Mouse (Mus musculus) lung, postnatal 0 days (tissue): Measurements from ENCODE around the gene Pdk2. TPM values are rescaled to one million over a fixed set of nuclear protein-coding genes. Genes with fewer than 3 reads are reported as not detected.
A peak's percentile ranks its signal among the peaks of the same experiment; 100 is the strongest.

ENCODE experiments used
- ATAC-seq: fragments of 200-750 bp; cut with Nextera tagmentation; 2 replicates; pipeline ENCODE4 v1.8.0; 2017; ENCODE audit warnings: moderate library complexity
- DNase-seq: peaks from one replicate; pipeline ENCODE4 v3.0.0-alpha.2; 2016; ENCODE audit warnings: low spot score
- H3K27ac ChIP-seq: fragments of 300-500 bp; sonication (generic); 2 replicates; pipeline ENCODE4 v1.5.1; 2014; ENCODE audit warnings: antibody characterized with exemption, mild to moderate bottlenecking, low read length, mixed read lengths
- H3K27me3 ChIP-seq: fragments of 300-500 bp; sonication (generic); replicated peaks from 2 replicates; pipeline ENCODE4 v1.6.1; 2014; ENCODE audit warnings: low read length, mixed read lengths; ENCODE audit not compliant: insufficient read depth
- H3K36me3 ChIP-seq: fragments of 300-500 bp; sonication (generic); 2 replicates; pipeline ENCODE4 v1.6.1; 2014; ENCODE audit warnings: low read length, mixed read lengths; ENCODE audit not compliant: insufficient read depth
- H3K4me1 ChIP-seq: fragments of 300-500 bp; sonication (generic); 2 replicates; pipeline ENCODE4 v1.6.1; 2014; ENCODE audit warnings: antibody characterized with exemption, low read depth, low read length, mixed read lengths; ENCODE audit not compliant: insufficient read depth
- H3K4me2 ChIP-seq: fragments of 300-500 bp; sonication (generic); replicated peaks from 2 replicates; pipeline ENCODE4 v1.6.1; 2014; ENCODE audit warnings: low read depth, mild to moderate bottlenecking, low read length, moderate library complexity, mixed read lengths
- H3K4me3 ChIP-seq: fragments of 300-500 bp; sonication (generic); 2 replicates; pipeline ENCODE4 v1.5.1; 2014; ENCODE audit warnings: low read depth, low read length
- H3K9ac ChIP-seq: fragments of 300-500 bp; sonication (generic); replicated peaks from 2 replicates; pipeline ENCODE4 v1.6.1; 2014; ENCODE audit warnings: low read depth, mild to moderate bottlenecking
- H3K9me3 ChIP-seq: fragments of 300-500 bp; sonication (generic); 2 replicates; pipeline ENCODE4 v1.6.1; 2016; ENCODE audit warnings: low read length, mixed read lengths
- CTCF ChIP-seq: IDR thresholded peaks from 2 replicates; pipeline ENCODE4 v1.5.1; 2016; ENCODE audit warnings: antibody characterized with exemption, mild to moderate bottlenecking
- EP300 ChIP-seq: IDR thresholded peaks from 2 replicates; pipeline ENCODE4 v1.6.1; 2016; ENCODE audit warnings: antibody characterized with exemption, mild to moderate bottlenecking, control low read depth
- WGBS: fragments of 180-500 bp; shearing (Covaris S2); extraction: QIAGEN DNeasy Blood & Tissue Kit; methylation state at CpG from one replicate; pipeline ENCODE4 v1.1.7; 2014; 5-methylcytosine and 5-hydroxymethylcytosine counted together
- polyA plus RNA-seq: library from polyadenylated mRNA; unstranded; fragments of >200 nt; fragmentation: Nextera tagmentation; extraction: Ambion mirVana; gene quantifications from 2 replicates; pipeline ENCODE4 v1.2.1, GENCODE M21; 2015

Gene Pdk2
- polyA plus RNA-seq, 1 experiment from 2014 or later: 51.1 TPM

DNA sequence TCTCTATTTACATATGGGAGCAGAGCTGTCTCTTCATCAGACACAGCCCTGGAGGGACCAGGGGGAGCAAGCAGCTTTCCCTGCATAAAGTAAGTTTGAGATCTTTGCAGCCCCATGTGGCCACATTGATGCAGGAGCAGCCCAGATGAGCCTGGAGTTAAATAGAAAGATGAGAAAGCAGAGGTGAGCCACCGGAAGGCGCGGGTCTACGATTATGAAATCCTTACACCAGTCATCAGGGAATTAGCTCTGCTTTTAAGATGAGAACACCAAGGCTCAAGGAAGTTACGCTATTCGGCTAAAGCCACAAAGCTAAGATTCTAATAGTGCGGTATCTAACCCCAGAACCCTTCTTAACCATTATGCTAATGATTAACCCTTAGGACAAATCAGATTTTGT lies 36.8 kb upstream of the Pdk2 start:
- H3K4me2 ChIP-seq: peak overlapping the region; percentile 83
- no peaks in the 10 kb centered on the region for H3K9me3 ChIP-seq
- ATAC-seq (no peak), DNase-seq (no peak)
- peak overlapping the region; percentile 75 for H3K27ac ChIP-seq
- TF ChIP-seq EP300 (no peak), CTCF (no peak)
- peaks cover 43% of the 10 kb centered on the region; the same call in 1 of the 2 replicates for H3K4me1 ChIP-seq
- no peak overlapping the region for H3K4me3 ChIP-seq
- H3K36me3 ChIP-seq: no peaks in the 10 kb centered on the region
- H3K27me3 ChIP-seq: no peaks in the 10 kb centered on the region
- 45% methylated on average over 7 of the region's 7 CpGs for WGBS
- no peak overlapping the region for H3K9ac ChIP-seq

DNA sequence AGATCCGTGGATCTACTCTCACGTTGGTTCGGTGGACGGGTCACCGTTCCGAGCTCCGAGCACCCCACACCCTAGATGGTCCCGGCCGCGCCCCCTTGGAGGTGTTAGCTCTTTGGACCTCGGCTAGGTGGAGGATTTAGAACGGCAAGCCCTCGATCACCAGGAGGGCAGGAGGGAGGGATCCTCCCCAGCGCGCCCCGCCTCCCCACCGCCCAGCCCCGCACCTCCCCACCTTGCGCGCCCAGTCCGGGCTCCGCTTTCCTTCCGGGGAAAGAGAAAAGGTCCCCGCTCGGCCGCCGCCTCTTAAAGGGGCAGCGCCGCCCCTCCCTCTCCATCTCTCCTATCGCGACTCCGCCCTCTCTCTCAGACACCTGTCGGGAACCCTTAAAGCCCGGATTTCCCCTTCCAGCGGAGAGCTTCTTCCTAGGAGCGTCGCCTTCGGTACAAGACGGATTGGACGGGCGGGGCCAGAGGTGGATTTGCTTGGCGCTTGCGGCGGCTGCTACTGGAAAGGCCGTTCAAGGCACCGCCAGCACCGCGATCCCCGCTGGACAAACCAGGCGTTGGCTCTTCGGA lies 35.5 kb upstream of the Pdk2 start, which contains the start of gene Itga3:
Gene Itga3 (minus strand): TSS at position 266 of the 576 bp plus-strand sequence.
- under 1% methylated on average over 40 of the region's 51 CpGs for WGBS
- H3K9ac ChIP-seq: peak within 1 kb of the TSS; percentile 74
- H3K9me3 ChIP-seq: no peaks in the 10 kb centered on the region
- H3K4me1 ChIP-seq: peaks cover 54% of the 10 kb centered on the region
- H3K36me3 ChIP-seq: no peaks in the 10 kb centered on the region
- DNase-seq (peak; percentile 94), ATAC-seq (peak; percentile 80)
- no peaks in the 10 kb centered on the region for H3K27me3 ChIP-seq
- H3K4me2 ChIP-seq: peak within 1 kb of the TSS; percentile 83
- H3K27ac ChIP-seq: peak within 1 kb of the TSS; percentile 92
- peak within 1 kb of the TSS; percentile 63 for H3K4me3 ChIP-seq
- TF ChIP-seq CTCF (no peak), EP300 (peak; percentile 72)

DNA sequence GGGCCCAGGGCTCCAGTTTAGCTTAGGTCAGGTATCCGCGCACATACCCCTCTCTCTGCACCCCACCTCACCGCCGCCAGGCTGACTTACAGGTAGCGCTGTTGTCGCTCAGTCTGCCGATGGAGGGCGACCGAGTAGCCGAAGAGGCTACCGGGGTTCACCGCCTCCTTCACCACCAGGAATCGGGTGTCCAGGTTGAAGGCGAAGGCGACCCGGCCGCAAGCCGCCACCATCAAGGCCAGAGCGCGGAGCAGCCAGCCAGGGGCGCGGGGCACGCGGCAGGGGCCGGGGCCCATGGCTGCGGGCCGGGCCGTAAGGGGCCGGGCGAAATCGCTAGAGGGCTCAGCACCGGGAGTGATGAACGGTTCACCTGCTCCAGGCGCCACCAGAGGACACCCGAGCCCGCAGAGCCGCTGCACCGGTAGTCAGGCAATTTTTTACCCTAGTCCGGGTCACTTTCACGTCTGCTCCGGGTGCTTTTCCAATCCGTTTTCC lies 34.9 kb upstream of the Pdk2 start:
- Histone ChIP-seq H3K4me1 (peaks cover 59% of the 10 kb centered on the region), H3K27me3 (no peaks in the 10 kb centered on the region), H3K4me2 (peak overlapping the region; percentile 83), H3K9ac (peak overlapping the region; percentile 74), H3K4me3 (peak overlapping the region; percentile 63), H3K36me3 (no peaks in the 10 kb centered on the region), H3K9me3 (no peaks in the 10 kb centered on the region), H3K27ac (peak overlapping the region; percentile 92)
- 2% methylated on average over 42 of the region's 42 CpGs for WGBS
- DNase-seq (peak; percentile 43), ATAC-seq (peak; percentile 23)
- TF ChIP-seq EP300 (no peak), CTCF (peak; percentile 52)

DNA sequence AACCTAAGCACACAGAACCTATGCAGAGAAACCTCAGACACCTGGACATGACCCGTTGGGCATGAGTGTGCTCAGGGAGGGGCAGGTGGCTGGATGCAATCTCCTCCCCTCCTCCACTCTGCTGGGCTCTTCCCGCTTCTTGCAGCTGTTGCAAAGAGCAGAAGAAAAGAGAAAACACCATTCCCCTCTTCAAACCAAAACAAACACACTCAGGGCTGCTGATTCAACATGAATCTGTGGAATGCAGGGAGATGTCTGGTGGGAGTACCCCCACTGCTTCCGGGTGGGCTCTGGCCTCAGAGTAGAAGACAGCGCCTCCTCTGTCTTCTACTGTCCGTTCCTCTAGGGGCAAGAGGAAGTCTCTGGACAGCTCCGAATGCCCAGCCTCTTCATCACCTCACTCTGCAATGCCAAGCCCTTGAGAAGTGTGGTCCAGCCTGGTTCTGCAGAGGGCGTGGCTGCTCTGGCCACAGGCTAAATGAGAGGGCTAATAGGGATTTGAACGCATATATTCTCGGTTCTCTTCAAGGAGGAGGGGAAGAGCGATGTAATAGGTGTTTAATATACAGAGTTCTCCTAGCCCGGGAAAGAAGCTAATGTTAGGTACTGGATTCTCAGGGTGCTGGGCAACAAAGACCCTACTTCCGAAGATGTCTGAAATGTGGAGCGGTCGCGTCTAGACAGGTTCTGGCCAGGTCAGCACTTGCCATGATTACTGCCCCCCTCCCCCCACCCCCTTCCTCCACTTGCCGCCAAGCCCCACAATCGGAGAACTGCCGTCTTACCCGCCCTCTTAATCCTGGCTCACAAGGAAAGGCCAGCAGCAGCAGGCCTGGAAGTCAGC lies 34.3 kb upstream of the Pdk2 start:
- Histone ChIP-seq H3K27me3 (no peaks in the 10 kb centered on the region), H3K4me3 (peak overlapping the region; percentile 63), H3K4me2 (peak overlapping the region; percentile 83), H3K4me1 (peaks cover 58% of the 10 kb centered on the region), H3K9me3 (no peaks in the 10 kb centered on the region), H3K9ac (peak overlapping the region; percentile 74), H3K36me3 (no peaks in the 10 kb centered on the region), H3K27ac (peak overlapping the region; percentile 92)
- ATAC-seq (peak; percentile 16; the same call in 1 of the 2 replicates), DNase-seq (peak; percentile 70)
- TF ChIP-seq EP300 (no peak; the same call in 1 of the 2 replicates), CTCF (peak; percentile 58)
- 3% methylated on average over 18 of the region's 19 CpGs for WGBS

DNA sequence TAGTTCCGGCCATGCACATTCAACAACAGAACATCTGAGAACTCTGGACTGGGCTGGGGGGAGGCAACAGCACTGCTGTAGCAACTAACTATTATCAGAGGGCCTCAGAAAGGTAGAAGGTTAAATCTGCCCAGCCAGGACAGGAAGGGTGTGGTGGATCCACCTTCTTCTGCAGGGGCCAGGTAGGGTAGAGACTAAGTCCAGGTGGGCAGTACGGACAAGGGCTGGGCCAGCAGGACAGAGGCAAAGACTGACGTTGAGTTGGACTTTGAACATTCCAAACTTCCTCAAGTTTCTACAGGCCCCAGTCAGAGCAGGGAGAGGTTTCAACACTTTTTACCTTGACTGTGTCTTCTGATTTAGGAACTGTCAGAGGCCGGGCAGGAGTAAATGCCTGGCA lies 33.5 kb upstream of the Pdk2 start:
- WGBS: 36% methylated on average over 4 of the region's 4 CpGs
- DNase-seq: no peak
- H3K4me1 ChIP-seq: peaks cover 57% of the 10 kb centered on the region

DNA sequence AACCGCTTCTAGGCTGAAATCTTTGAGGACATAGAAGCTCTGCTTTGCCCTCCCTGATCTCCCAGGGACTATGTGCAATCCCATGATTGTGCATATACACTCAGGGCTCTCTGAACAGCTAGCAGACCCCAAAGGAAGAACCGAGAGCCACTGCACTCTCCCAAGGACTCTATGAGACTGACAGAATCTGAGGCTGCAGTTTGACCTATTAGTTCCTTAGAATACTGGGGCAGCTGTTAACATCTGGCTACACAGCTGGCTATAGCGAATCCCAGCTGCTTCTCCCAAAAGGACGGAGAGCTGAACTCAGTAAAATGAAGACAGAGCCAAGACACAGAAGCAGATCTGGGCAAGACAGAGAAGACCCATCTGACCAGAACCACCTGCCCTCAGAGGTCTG lies 32.7 kb upstream of the Pdk2 start:
- Histone ChIP-seq H3K9me3 (no peaks in the 10 kb centered on the region), H3K4me2 (peak overlapping the region; percentile 83; the same call in 1 of the 2 replicates), H3K9ac (no peak overlapping the region), H3K27me3 (no peaks in the 10 kb centered on the region), H3K4me3 (no peak overlapping the region), H3K36me3 (no peaks in the 10 kb centered on the region), H3K27ac (peak overlapping the region; percentile 92), H3K4me1 (peaks cover 49% of the 10 kb centered on the region)
- WGBS: 57% methylated on average over 4 of the region's 4 CpGs
- ATAC-seq (no peak), DNase-seq (peak; percentile 60)
- TF ChIP-seq EP300 (no peak), CTCF (no peak)

More for the DNA sequence above, 33.5 kb upstream of the Pdk2 start:
- peak overlapping the region; percentile 83 for H3K4me2 ChIP-seq
- H3K27me3 ChIP-seq: no peaks in the 10 kb centered on the region
- no peak overlapping the region for H3K9ac ChIP-seq
- H3K4me3 ChIP-seq: peak overlapping the region; percentile 63
- H3K27ac ChIP-seq: peak overlapping the region; percentile 92
- H3K36me3 ChIP-seq: no peaks in the 10 kb centered on the region
- no peaks in the 10 kb centered on the region for H3K9me3 ChIP-seq
- TF ChIP-seq CTCF (no peak), EP300 (no peak)
- no peak for ATAC-seq
